Mouse (Mus musculus): ENCODE results near the gene Zbtb3.
A peak's percentile ranks its signal among the peaks of the same experiment; 100 is the strongest.

The Zbtb3 gene

GRCm38 (mm10) chr19:8802130-8802821, at the start of gene Zbtb3:
Zbtb3 (plus strand) TSS chr19:8802555.
- peak; percentile 97 to 99 for DNase-seq (ENCODE audit: low spot score in 2 of 2)

GRCm38 (mm10) chr19:8755652-8756051, 46.7 kb upstream of the Zbtb3 start:
- DNase-seq (ENCODE audit: low spot score in 2 of 2) = no peak

- peak; percentile 94 to 95 for DNase-seq (ENCODE audit: low spot score in 2 of 2)
Measured at GRCm38 (mm10) chr19:8756635-8757387, 45.5 kb upstream of the Zbtb3 start, which contains the start of gene Nxf1. Nxf1 (plus strand) TSS chr19:8757073.

- no peak for DNase-seq (ENCODE audit: low spot score in 2 of 2)
Measured at GRCm38 (mm10) chr19:8757471-8757998, 44.8 kb upstream of the Zbtb3 start.

- no peak for DNase-seq (ENCODE audit: low spot score in 2 of 2)
Measured at GRCm38 (mm10) chr19:8758899-8759298, 43.5 kb upstream of the Zbtb3 start.

GRCm38 (mm10) chr19:8760757-8761156, 41.6 kb upstream of the Zbtb3 start:
- no peak for DNase-seq (ENCODE audit: low spot score in 2 of 2)

GRCm38 (mm10) chr19:8763276-8763675, 39.1 kb upstream of the Zbtb3 start:
- DNase-seq (ENCODE audit: low spot score in 2 of 2) = no peak

- DNase-seq (ENCODE audit: low spot score in 2 of 2) = no peak
Measured at GRCm38 (mm10) chr19:8765562-8765961, 36.8 kb upstream of the Zbtb3 start.

GRCm38 (mm10) chr19:8770567-8771270, 31.6 kb upstream of the Zbtb3 start, which contains the start of gene Tmem223:
Tmem223 (plus strand) TSS chr19:8770996.
- DNase-seq (ENCODE audit: low spot score in 2 of 2) = peak; percentile 88

- DNase-seq (ENCODE audit: low spot score in 2 of 2) = no peak
Measured at GRCm38 (mm10) chr19:8772996-8773395, 29.4 kb upstream of the Zbtb3 start.

GRCm38 (mm10) chr19:8773409-8773808, 28.9 kb upstream of the Zbtb3 start:
- no peak for DNase-seq (ENCODE audit: low spot score in 2 of 2)

GRCm38 (mm10) chr19:8774086-8774835, 28.1 kb upstream of the Zbtb3 start, which contains the start of gene Tmem179b:
Tmem179b (minus strand) TSS chr19:8774467.
- peak; percentile 97 for DNase-seq (ENCODE audit: low spot score in 2 of 2)

GRCm38 (mm10) chr19:8774951-8775421, 27.4 kb upstream of the Zbtb3 start:
- peak in 1 of 2 experiments; percentile 42 for DNase-seq (ENCODE audit: low spot score in 2 of 2)

- DNase-seq (ENCODE audit: low spot score in 2 of 2) = peak; percentile 95 to 98
Measured at GRCm38 (mm10) chr19:8786008-8786781, 16.2 kb upstream of the Zbtb3 start, which contains the start of gene Taf6l. Taf6l (minus strand) TSS chr19:8786417.

GRCm38 (mm10) chr19:8788521-8788920, 13.8 kb upstream of the Zbtb3 start:
- DNase-seq (ENCODE audit: low spot score in 2 of 2) = no peak

- DNase-seq (ENCODE audit: low spot score in 2 of 2) = no peak
Measured at GRCm38 (mm10) chr19:8789171-8789570, 13.2 kb upstream of the Zbtb3 start.

- peak in 1 of 2 experiments; percentile 59 for DNase-seq (ENCODE audit: low spot score in 2 of 2)
Measured at GRCm38 (mm10) chr19:8790171-8790570, 12.2 kb upstream of the Zbtb3 start.

GRCm38 (mm10) chr19:8798264-8798946, 4.0 kb upstream of the Zbtb3 start, which contains the start of gene Polr2g:
Polr2g (minus strand) TSS chr19:8798577.
- DNase-seq (ENCODE audit: low spot score in 2 of 2) = peak; percentile 95 to 96

- DNase-seq (ENCODE audit: low spot score in 2 of 2) = no peak
Measured at GRCm38 (mm10) chr19:8798947-8799315, 3.4 kb upstream of the Zbtb3 start.

All from right cerebral cortex, postnatal 10 days (tissue).